Mouse (Mus musculus): ENCODE data around the gene B830017H08Rik.

Gene B830017H08Rik

DNA sequence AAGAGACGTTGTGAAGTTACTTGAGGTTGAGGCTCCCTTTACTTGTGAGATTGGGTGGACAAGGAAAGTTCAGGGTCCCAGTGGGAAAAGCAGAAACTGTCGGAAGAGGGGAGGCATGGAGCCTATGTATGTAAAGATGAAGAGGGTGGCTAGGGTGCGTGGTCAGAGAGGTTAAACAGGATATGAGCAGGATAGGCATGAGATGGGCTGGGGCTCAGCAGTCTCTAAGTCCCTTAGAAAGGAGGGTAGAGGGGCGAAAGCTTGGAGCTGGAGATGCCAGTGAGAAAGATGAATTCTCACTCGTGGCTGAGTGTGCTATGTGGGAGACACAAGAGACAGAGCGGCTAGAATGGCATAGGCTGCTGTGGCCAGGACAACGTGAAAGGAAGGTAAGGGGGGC lies at the start of gene B830017H08Rik:
TSS of gene B830017H08Rik (plus strand) at position 301 of the 400 bp plus-strand sequence.
- no peak for DNase-seq (ENCODE audit: low read depth, low spot score)

DNA sequence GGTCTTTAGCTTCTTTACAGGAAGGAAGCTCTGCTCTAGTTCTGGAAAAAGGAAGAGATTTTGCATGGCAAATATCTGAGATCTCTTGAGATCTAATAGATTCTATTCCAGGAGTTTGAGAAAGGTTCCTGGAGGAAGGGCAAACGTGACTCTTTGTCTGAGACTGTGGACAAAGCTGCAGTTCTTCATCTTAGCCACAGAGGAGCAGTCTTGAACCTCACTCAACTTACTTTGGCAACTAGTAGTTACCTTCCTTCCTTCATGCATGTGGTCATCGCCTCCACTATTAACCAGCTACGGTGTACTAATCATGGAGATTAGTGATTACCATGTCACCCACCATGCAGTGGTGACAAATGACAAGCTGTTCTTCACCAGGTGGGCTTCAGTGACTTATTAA lies 47.6 kb upstream of the B830017H08Rik start:
- DNase-seq (ENCODE audit: low read depth, low spot score), result no peak

DNA sequence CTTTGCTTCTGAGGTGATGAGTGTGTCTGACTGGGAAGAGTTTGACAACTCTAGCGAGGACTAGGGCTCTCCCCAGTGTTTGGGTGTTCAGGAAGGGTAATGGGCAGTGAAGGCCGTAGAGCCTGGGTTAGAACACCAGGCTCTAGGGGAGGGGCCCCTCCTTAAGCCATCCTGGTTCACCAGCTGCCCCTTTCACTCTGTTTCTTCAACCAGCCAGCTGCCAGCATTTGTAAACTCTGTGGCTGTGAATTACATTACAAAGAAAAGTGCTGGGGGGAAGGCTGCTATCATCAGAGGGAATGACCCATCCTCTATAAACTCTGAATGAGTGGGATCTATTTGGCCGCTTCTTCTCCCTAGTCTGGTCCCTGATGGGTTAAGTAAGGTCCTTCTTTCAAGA lies 40.2 kb upstream of the B830017H08Rik start:
- DNase-seq (ENCODE audit: low read depth, low spot score), result no peak

DNA sequence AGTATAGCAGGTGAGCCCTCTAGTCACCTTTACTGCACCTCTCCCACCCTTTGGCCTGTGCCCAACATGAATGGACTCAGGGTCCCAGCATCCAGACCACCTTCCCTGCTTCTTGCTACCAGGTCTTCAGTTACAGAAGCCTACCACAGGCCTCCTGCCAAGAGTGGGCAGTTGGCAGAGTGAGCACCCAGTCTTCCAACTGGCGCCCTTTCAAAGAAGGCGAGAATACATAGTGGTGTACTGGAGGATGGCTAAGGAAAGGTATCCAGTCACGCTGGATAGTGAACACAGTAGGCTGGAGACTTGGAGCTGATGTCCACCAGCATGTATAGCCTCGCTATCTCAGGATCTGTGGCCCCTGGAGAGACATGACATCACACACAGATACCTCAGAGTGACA lies 38.9 kb upstream of the B830017H08Rik start:
- DNase-seq (ENCODE audit: low read depth, low spot score), result no peak

DNA sequence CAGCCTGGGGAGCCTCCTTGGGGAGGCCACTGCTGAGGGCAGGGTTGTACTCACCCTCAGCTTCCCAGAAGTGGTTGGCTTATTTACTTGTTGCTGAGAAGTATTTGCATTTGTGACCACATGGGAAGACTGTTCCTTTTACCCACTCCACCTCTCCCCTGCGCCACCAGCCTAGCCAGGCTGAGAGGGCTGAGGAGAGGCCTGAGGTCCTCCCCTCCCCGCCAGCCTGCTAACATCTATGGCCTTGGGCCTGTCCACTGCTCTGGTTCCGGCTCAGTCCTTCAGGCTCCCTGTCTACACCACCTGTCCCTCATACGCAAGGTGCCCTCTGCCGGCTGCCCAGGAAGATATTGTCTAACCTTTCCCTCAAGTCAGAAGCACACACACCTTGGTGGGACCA lies 37.3 kb upstream of the B830017H08Rik start:
- DNase-seq (ENCODE audit: low read depth, low spot score), result no peak

DNA sequence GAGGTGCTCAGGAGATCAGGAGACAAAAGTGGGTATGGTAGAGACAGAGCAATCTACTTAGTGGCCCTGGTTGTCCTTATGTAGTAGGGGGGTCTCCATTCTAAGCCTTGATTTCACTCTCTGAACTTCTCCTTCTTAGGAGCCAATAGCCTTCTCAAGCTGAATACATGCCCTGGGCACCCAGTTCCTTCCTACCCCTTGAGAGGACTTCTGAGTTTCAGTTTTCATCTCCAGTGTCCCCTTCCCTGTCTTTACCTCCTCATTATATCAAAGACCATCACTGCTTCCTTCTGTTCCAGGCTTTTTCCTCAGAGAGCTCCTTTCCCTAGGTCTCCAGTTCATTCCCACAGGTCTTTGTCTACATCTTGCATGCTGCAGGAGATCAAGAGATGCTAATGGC lies 36.4 kb upstream of the B830017H08Rik start:
- DNase-seq (ENCODE audit: low read depth, low spot score), result no peak

DNA sequence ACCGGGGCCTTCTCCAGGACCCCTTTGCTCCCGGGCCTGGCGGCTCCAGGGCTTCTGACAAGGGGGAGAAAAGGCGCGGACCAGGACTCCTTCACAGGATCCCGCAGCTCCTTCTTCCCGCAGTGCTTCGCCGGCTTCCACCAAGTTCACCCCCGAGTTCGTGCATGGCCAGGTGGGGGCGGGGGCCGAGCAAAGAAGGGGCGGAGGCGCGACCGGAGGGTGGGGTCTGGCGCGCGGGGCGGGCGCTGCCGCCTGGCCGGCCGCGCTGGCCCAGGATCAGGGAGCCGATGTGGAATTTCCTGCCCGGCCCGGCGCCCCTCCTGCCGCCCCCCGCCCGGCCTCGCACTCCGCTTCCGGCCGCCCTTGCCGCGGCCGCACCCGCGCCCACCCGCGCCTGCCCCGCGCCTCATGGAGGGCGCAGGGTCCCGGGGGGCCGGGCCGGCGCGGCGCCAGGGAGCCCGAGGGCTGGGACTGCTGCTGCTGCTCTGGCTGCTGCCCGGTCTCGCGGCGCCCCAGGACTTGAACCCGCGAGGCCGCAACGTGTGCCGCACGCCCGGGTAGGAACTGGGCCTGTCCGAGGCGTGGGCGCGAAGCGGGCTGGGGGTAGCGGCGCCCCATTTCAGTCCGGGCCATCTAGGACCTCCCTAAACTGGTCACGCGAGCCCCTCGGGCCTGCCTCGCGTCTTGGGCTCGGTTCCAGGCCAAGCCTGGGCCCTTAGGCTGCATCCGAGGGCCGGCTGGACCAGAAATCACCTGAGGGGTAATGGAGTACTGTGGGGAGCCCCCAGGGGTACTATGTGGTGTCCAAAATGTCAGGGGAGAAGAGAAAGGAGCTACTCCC lies 35.7 kb upstream of the B830017H08Rik start, which contains the start of gene Scarf2:
TSS of gene Scarf2 (plus strand) at position 312 of the 841 bp plus-strand sequence.
- peak; percentile 46 for DNase-seq (ENCODE audit: low read depth, low spot score)

DNA sequence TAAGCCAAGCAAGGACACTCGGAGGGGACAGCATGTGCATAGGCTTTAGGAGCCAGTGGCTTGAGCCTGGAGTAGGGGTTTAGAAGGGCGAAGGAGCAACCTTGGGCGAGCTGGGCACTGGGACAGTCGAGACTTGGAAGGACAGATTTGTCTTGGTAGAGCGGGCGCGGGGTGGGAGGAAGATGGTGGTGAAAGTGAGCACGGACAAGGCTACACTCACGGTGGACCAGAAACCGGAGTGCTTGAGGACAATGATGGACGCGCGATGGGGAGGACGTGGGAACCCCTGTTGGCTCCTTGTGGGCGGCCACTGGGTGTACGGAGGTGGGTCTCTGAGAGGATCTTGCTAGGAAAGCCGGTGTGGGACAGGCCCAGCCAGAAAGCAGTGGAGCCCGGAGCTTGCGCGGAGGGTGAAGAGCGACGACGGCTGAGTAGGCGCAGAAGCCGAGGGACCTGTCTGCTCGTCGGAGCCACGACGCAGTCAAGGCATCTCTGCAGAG lies 35.1 kb upstream of the B830017H08Rik start:
- DNase-seq (ENCODE audit: low read depth, low spot score), result peak; percentile 26

DNA sequence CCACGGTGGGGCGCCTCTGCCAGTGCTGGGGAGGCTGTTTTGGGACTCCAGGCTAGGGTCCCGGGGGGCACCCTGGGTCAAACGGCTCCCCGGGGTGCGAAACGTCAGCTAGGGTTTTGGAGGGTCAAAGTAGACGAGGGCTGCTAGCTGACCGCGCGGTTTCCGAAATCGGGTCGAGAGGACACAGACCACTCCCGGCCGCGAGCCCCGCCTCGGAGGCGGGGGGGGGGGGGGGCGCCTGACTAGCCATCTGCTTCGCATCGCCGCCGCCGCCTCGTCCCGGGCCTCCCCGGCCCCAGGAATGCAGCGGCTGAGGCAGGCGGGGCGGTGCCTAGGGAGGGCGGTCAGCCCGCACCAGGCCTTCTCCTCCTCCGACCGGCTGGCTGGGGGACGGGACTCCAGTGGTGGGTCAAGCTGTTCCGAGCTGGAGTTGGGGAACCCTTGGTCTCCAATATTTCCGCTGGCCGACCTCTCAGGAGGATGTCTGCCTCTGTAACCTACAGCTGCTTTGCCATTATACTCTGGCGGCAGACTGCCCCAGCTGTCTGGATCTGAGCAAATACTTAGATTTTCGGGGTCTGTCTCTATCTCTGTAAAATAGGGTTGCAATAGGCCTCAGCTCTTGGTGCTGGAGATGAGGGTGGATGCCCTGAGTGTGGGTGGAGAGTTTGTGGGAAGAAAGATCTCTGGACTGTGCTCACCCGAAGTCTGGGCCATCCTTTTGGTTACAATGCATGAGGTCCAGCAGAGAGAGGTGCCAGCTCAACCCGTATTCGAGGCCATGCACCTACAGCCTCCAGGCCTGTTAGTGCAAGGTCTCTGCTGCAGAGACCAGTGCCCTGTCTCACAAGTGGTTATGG lies 34.4 kb upstream of the B830017H08Rik start:
- no peak for DNase-seq (ENCODE audit: low read depth, low spot score)

DNA sequence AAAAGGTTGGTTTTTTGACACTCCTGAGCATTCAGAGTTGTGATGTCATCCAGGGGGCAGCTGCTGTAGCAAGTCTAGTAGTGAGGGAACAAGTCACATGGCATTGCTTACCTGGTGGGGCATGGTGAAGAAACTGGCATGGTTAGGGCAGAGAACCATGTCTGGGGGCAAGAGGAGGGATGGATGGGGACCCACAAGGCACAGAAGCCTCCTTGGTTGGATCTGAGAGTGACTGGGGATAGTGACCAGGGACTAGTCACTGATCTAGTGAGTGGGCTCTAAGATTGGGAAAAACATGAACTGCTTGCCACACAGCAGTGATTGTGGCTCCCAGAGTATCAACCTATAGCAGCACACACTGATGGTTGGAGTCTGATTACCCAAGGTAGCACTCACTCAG lies 33.3 kb upstream of the B830017H08Rik start:
- no peak for DNase-seq (ENCODE audit: low read depth, low spot score)

DNA sequence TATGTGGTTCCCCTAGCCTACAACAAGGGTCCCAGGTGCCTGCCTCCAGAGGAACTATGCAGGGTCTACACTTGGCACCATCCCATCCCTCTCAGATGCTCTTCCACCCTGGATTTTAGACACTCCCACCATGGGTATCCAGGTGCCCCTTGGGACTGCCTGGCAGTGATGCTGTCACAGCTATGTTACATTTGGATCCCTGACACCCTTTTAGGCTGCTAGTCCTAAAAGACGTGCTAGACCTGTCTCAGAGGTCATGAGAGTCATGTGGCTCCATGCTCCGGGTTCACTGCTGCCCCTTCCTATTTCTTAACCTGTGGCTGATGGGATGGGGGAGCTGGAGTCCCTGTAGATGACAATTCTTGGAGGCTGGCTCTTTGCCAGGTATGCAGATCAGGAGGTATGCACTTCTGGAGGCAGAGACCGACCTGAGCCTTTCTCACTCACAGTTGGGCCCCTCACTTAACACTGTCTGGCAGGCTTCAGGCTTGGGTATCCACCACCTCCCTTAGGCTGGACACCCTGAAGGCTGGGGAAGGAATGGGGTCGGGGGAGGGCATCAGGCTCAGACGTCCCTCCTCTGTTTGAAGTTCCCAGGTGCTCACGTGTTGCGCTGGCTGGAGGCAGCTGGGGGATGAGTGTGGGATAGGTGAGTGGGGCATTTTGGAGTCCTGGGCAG lies 31.0 kb upstream of the B830017H08Rik start:
- peak; percentile 23 for DNase-seq (ENCODE audit: low read depth, low spot score)

DNA sequence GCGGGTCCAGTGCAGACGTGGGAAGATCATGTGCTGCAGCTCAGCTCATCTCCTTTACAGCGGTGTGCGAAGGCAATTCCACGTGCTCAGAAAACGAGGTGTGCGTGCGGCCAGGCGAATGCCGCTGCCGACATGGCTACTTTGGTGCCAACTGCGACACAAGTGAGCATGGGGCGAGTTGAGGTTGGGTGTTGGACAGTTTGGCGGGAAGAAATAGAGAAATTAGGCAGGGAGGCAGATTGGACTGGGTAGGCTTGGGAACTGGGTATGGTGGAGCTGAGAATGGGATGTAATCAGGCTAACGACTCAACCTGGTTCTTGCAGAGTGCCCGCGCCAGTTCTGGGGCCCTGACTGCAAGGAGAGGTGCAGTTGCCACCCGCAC lies 30.5 kb upstream of the B830017H08Rik start:
- DNase-seq (ENCODE audit: low read depth, low spot score), result no peak

DNA sequence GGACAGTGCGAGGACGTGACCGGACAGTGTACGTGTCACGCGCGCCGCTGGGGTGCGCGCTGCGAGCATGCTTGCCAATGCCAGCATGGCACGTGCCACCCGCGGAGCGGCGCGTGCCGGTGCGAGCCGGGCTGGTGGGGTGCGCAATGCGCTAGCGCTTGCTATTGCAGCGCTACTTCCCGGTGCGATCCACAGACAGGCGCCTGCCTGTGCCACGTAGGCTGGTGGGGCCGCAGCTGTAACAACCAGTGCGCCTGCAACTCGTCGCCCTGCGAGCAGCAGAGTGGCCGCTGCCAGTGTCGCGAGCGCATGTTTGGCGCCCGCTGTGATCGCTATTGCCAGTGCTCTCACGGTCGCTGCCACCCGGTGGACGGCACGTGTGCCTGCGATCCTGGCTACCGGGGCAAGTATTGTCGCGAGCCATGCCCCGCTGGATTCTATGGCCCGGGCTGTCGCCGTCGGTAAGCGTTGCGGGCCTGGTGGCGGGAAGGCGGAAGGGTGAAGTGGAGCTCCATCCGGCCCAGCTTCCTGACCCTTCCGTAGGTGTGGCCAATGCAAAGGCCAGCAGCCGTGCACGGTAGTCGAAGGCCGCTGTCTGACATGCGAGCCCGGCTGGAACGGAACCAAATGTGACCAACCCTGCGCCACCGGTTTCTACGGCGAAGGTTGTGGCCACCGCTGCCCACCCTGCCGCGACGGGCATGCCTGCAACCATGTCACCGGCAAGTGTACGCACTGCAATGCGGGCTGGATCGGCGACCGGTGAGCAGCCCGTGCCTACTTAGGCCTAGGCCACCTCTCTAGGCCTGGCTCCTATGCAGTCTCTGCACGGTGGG lies 29.9 kb upstream of the B830017H08Rik start:
- peak; percentile 24 for DNase-seq (ENCODE audit: low read depth, low spot score)

DNA sequence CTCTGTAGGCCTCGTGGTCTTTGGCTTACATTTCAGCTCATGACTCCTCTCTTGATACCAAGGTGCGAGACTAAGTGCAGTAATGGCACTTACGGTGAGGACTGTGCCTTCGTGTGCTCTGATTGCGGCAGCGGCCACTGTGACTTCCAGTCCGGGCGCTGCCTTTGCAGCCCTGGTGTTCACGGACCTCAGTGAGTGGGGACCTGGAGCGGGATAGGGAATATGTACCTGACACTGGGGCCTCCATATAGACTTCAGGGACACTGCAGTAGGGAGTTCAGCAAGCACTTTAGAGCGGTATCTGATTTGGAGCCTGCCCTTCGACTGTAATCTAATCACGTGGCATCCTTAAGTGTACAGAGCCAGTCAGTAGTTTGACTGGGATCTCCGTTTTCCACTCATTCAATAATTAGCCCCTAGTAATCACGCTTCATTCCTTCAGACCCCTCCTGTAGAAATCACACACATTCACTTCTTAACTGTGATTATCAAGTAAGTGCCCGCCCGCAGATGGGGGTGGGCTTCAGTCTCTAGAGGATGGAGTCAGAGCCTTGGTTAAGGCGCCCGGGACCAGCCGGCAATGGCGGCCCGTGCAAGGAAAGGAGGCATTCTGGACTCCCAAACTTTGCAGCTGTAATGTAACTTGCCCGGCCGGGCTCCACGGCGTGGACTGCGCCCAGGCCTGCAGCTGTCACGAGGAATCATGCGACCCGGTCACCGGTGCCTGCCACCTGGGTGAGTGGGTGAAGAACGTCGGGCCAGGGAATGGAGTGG lies 29.1 kb upstream of the B830017H08Rik start:
- peak; percentile 15 for DNase-seq (ENCODE audit: low read depth, low spot score)

DNA sequence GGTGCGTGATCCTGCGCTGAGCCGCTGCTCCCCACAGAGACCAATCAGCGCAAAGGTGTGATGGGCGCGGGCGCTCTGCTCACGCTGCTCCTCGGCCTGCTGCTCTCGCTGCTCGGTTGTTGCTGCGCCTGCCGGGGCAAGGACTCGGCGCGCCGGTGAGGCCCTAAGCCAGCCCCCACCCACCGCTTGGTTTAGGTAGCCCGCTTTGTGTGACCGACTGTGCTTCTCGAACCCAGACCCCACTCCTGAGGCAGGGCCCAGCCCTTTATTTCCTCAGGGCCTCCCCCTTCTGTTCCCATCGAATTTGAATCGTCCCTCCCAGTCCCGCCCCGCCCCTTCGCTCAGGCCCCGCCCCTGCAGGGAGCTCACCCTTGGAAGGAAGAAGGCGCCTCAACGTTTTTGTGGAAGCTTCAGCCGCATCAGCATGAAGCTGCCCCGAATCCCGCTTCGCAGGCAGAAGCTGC lies 28.4 kb upstream of the B830017H08Rik start:
- DNase-seq (ENCODE audit: low read depth, low spot score), result peak; percentile 87

DNA sequence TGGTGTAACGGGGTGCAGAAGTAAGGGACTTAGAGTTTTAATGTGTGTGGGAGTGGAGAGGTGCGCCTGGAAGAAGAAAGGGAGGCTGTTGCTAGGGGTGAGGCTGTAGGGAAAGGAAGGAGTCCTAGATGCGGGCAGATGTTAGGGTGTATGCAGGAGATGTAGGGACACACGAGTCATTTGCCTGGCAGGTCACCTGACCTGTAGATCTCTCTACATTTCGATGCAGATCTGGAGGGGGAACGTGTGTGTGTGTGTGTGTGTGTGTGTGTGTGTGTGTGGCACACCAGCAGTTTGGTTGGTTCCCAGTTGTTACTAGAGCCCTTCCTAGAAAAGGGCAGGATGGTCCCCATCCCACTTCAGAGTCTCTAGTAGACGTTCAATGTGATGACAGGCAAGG lies 27.9 kb upstream of the B830017H08Rik start:
- DNase-seq (ENCODE audit: low read depth, low spot score), result no peak

DNA sequence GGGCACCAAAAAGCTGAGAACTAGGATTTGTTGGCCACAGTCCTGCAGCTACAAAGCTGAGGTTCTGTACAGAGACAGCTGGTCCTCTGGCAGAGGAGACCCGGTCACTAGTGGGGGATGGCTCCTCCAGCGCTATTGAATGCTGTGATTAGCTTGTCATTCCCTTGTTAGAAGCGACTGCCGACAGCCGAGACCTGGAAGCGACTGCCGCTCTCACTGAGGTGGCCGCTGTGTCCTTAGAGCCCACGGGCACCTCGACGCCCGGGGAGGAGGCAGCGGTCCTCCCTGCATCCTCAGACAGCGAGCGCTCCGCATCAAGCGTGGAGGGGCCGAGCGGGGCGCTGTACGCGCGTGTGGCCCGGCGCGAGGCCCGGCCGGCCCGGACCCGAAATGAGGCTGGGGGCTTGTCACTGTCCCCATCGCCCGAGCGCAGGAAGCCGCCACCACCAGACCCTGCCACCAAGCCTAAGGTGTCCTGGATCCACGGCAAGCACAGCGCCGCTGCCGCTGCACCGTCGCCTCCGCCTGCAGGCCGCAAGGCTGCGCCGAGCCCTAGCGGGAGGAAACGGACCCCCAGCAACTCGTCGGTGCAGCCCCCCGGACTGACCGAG lies 26.2 kb upstream of the B830017H08Rik start:
- no peak for DNase-seq (ENCODE audit: low read depth, low spot score)

DNA sequence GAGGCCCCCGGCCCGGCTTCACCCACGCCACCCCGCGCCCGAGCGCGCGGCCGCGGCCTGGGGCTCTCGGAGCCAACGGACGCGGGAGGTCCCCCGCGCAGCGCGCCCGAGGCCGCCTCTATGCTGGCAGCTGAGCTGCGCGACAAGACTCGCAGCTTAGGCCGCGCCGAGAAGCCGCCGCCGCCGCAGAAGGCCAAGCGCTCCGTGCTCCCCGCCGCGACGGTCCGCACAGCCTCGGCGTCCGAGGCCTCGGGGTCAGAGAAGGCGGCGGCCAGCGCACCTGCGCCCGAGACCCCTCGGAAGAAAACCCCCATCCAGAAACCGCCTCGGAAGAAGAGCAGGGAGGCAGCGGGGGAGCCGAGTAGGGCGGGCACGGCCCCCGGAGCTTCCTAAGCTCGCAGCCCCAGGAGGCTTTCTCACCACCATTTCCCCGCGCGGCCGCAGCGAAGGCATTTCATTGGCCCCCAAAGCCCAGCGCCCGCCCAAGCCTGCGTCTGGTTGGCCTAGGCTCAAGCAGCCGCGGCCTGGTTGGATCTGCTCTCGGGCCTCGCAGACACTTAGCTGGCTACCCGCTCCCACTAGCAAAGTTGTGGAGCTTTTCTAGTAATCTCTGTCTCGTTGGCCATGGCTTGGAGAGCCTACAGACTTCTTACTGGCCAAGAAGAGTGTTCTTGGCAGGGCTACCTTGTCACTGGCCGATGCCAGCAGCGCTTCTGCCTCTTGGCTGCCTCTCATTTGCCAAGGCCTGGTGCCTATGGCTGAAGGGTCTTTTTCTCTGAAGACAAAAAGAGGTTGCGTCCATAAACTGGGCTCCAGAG lies 25.5 kb upstream of the B830017H08Rik start:
- peak; percentile 94 for DNase-seq (ENCODE audit: low read depth, low spot score)

DNA sequence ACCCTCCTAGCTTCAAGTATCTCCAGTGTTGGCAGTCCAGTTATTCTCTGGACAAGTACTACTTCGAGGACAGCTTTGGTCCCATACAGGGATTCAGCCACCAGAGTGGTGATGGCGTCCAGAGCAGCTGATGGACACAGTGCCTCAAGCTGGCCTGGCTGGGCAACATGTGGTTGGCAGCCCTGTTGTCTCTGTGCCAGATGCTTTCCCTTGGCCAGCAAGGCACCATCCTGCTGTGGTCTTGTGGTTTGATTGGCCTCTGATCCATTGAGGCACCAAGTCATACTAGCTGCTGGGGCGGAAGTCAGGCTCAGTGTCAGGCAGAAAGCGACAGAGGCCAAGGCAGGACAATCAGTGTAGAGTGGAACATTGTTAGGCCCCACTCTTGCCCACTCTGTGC lies 23.8 kb upstream of the B830017H08Rik start:
- no peak for DNase-seq (ENCODE audit: low read depth, low spot score)

Data from R1 (cell line).